Mouse (Mus musculus) cerebellum, adult 9-11 months (tissue): ENCODE data around the gene Cnn1.

Experiments
- DNase-seq: peaks from one replicate; pipeline ENCODE4 v3.0.0; 2022

Gene Cnn1

DNA sequence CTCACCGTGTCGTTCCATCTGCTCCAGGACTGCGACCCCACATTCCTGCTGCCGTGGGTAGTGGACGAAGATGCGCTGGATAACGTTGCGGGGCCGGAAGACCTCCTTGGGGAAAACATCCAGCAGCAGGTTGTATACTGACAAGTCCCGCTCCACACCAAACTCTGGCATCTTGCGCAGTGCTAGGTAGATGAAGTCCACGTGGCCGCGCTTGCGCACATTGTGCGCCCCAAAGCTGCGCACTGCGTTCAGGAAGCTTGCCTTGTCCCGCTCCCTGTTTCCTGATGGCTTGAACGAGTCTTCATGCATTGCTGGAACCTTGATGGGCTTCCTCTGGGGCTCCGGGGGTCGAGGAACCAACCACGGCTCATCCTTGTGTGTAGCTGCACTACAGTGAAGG, 22.8 kb upstream of the Cnn1 start:
- DNase-seq = no peak

GRCm38 (mm10) chr9:22084667-22085021, 14.4 kb upstream of the Cnn1 start:
- DNase-seq = no peak

DNA sequence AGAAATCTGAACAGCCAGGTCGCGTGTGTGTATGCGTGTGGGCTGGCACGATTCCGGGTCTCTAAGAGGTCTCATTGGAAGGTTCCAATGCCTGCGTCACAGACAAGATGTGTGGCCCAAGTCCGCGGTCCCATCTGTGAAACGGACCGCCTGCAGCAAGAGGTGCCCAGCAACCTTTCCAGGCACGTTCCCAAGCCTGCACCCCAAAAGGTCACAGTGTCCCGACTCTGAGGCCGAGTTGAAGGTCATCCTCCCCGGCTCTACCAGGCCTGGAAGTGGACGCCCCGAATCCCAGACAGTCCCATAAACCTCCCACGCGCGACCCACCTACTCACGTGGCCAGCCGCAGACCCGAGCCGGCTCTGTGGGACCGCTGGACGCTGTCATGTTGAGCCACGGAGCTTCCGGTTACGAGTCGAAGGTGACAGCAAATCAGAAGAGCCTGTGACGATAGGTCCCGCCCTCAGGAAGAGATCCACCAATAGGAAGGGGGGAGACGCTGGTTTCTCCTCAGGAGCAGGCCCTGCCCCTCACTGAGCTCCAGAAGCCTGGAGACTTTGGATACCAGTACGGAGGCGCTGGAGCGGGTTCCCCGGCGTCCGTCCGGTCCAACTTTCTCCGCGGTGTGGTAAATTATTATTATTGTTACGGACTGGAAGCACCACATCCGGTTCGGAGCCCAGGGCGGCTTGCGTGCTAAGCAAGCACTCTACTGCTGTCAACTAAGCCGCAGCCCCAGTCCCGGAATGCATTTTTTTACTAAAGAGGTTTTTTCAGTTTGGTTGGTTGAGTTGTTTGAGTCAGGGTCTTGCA, 13.8 kb upstream of the Cnn1 start, which contains the start of gene Ecsit:
TSS of gene Ecsit (minus strand) at position 417 of the 813 bp plus-strand sequence.
- DNase-seq = peak; percentile 97

DNA sequence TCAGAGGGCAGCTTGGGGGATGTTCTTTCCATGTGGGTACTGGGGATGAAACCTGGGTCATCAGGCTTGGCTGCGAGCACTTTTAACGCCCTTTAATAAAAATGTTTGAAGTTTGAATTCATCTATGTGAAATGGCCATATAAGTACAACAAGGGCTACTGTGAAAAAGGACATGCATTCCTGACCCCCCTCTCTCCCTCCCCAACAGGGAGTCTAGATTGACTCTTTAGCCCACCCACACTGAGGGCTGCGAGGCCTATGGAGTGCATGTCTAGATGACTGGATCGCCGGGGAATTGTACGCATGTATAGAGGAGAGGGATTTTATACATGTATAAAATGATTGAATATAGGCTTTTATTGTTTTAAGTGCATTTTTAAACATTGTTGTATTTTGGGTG, 13.0 kb upstream of the Cnn1 start:
- DNase-seq = no peak

- no peak for DNase-seq
Measured at GRCm38 (mm10) chr9:22087034-22087618, 11.9 kb upstream of the Cnn1 start.

DNA sequence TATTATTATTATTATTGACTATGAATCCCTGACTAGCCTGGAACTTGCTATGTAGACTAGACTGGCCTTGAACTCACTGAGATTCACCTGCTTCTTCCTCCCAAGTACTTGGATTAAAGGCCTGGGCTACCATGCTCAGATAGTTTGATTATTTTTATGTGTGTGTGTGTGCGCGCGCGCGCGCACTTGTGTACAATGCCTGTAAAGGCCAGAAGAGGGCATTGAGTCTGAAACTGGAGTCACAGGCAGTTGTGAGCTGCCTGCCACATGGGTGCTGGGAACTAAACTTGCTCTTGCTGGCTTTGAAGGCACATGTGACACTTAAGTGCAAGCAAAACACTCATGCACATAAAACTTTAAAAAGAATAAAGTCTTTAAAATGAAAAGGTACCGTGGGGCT, 9.7 kb upstream of the Cnn1 start:
- DNase-seq = no peak

- no peak for DNase-seq
Measured at GRCm38 (mm10) chr9:22089986-22090385, 9.0 kb upstream of the Cnn1 start.

DNA sequence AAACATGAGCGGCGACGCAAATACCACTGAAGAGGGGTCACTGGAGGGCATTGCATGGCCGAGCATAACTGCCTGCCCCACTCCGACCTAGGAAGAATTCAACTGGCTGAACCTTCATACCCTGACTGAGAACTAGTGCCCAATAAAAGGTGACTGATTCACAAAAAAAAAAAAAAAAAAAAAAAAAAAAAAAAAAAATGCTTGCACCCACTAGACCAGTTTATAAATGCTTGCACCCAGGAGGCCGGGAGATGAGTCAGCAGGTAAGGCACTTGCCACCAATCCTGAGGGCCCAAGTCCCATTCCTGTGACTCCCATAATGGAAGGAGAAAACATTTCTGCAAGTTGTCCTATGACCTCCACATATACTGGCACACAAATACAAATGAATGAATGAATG, 6.3 kb upstream of the Cnn1 start:
- no peak for DNase-seq

DNA sequence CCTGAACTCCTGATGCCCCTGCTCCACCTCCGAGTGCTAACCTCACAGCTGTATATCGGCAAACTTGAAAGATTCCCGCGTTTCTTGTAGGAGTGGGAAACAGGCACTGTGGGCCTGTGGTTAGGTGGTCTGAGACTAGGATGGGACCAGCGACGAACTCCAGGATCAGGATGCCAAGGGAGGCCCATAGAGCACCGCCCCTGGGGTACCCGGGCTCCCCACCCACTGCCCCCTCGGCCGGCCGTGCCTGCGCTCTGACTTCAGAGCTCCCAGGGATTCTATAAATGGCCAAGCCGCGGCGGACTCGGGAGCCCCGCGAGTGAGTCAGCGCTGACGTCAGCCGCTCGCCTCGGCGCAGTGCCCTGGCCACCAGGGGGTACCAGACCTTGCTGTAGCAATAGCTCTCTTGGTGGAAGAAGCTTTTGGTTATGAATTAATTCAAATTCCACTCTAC, 3.1 kb upstream of the Cnn1 start:
- peak; percentile 82 for DNase-seq

DNA sequence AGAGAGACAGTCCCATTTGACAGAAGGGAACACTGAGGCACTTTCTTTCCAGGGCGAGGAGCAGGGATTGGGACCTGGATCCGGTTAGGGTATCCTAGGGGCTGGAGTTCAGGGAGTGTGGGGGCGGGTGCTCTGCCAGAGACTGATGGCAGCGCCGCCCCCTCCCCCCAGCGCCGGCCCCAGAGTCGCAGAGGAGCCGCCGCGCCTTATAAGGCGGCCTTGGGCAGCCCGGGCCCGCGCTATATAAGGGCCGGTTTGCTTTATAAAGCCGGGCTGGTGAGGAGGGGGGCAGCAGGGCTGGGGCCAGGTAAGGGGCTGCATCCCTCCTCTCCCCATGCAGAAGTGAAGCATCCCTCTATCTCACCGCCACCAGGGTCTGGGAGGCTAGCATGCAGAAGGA, 906 bp downstream of the Cnn1 start:
- no peak for DNase-seq

DNA sequence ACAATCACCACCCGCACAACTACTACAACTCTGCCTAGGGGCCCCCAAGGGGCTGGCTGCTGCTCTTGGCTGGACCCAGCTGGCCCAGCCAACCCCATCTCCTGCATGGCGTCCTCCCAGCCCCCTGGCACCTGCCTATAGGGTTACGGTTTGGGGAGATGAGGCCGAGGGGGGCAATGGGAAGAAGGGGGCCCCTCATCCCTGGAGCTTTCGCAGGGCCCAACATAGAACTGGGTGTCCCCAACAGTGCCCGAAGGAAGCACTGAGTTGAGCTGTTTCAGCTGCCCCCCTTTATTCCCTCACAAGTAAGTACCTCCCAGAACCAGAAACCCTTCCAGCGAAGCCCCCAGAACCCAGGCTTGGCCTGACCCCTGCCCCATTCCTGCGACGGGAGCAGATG, 9.2 kb downstream of the Cnn1 start:
- no peak for DNase-seq

DNA sequence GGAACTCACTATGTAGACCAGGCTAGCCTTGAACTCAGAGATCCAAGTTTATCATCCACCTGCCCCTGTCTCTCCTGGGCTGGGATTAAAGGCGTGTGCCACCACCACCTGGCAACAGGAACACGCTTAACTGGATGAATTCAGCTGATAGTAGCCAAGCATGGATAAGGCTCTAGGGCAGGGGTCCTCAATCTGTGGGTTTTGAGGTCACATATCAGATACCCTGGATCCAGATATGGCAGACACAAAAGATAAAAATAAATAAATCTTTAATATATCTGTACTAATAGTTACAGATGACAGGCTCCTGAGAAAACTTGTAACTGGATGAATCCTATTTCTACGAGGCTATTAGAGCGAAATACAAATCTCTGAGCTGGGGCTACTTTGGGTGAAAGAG, 16.6 kb downstream of the Cnn1 start:
- DNase-seq = no peak

- peak; percentile 47 for DNase-seq
Measured at GRCm38 (mm10) chr9:22116086-22116485, 17.1 kb downstream of the Cnn1 start.

DNA sequence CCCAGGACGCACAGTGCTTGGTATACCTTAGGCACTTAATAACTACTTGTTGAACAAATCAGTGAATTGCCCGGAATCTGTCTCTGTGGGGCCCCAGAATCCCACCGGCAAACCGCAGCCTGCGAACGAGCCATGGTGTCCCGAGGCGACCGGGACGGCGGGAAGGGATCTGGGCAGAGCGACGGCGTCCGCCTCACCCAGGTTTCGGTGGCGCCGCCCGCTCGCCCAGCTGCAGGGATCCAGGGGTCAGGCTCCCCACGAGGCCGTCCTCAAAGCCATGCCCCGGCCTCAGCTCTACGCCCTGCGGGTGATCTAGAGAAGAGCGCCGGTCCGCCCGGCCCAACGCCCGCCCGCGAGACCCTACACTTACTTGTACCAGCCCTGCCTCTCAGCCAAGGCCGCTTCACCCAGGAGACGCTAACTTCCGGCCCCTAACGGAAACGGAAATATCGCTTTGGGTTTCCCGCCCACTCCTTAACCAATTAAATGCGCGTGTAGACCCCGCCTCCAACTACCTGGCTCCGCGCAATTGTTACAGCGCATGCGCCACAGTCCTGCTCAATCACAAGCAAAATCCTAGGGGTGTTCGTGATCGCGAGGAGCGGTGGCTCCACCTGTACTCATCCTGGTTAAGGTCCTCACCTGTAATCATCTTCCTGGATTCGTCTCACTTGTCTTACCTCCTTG, 17.9 kb downstream of the Cnn1 start, which contains the start of gene Elof1:
TSS of gene Elof1 (minus strand) at position 433 of the 687 bp plus-strand sequence.
- peak; percentile 97 for DNase-seq

GRCm38 (mm10) chr9:22117754-22118456, 18.9 kb downstream of the Cnn1 start:
- peak; percentile 77 for DNase-seq

GRCm38 (mm10) chr9:22119543-22119942, 20.5 kb downstream of the Cnn1 start:
- no peak for DNase-seq

- DNase-seq = no peak
Measured at GRCm38 (mm10) chr9:22121545-22121944, 22.5 kb downstream of the Cnn1 start.

GRCm38 (mm10) chr9:22122005-22122404, 23.0 kb downstream of the Cnn1 start:
- DNase-seq = no peak

DNA sequence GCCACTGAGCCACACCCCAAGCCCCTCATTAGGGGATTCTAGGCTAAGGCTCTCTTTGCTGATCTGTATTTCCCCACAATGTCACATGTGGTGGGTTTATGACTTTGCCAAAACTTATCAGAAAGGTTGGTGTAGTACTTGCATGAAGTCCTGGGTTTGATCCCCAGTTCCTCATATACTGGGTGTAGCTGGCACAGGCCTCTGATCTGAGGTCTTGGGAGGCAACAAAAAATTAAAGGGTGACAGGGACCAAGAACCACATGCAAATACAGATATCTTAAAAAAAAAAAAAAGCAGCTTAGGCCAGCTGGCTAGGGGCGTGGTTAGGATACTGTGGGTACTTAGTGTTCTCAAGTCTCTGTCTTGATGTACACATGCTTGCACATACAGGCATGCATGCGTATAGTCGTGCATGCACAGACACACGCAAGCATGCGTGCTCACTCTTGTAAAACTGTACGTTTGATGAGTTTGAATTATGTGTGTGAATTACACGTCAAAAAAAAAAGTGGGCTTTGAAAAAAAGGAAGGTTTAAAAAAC, 24.1 kb downstream of the Cnn1 start:
- no peak for DNase-seq

- no peak for DNase-seq
Measured at GRCm38 (mm10) chr9:22124169-22124568, 25.2 kb downstream of the Cnn1 start.

DNA sequence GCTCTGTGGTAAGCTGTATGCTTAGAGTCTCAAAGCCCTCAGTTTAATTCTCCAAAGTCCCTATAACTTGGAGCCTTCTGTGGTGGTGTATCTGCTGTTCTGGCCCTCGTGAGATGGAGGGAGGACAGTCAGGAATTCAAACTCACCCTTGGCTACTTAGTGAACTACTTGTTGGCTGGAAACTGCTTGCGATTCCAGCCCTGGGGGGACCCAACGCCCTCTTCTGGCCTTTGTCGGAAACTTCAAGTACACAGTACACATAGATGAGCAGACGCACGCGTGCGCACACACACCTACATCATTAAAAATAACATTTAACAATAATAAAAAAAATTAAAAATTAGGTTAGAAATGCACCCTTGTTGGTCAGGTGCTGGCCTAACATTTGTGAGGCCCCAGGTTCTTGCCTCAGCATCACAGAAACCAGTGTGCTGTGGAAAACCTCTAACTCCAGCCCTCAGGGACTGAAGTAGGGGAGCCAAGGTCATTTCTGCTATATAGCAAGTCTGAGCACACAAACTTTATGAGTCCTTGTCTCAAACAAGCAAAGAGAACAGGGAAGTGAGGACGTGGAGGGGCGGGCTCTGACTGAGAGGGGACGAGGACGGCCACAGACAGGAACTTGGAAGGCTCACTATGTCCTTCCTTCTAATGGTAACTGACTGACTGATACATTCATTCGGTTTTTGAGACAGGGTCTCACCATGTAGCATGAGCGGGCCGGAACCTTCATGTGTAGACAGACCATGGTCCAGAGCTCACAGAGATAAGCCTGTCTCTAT, 26.4 kb downstream of the Cnn1 start:
- no peak for DNase-seq
